Mouse (Mus musculus) embryonic fibroblast, embryonic 13.5 days (primary cell): ENCODE measurements around the gene Snapin.

Experiments
- CTCF ChIP-seq: IDR thresholded peaks from 2 replicates; pipeline ENCODE4 v1.5.1; 2011; ENCODE audit warnings: mild to moderate bottlenecking, control low read depth, low read length, moderate library complexity, borderline replicate concordance; ENCODE audit not compliant: insufficient read depth
- POLR2A ChIP-seq: IDR thresholded peaks from 2 replicates; pipeline ENCODE4 v1.6.1; 2011; ENCODE audit warnings: low read depth, mild to moderate bottlenecking, control low read depth, low read length, moderate library complexity

GRCm38 (mm10) chr3:90454931-90455330 is 35.9 kb downstream of the Snapin start:
- TF ChIP-seq CTCF (no peak), POLR2A (no peak)
